Mouse (Mus musculus) midbrain, embryonic 14.5 days (tissue): ENCODE data around the gene Cep89. TPM values are rescaled to one million over a fixed set of nuclear protein-coding genes. Genes with fewer than 3 reads are reported as not detected.

Experiments
- ATAC-seq: fragments of 200-750 bp; cut with Nextera tagmentation; 2 replicates; pipeline ENCODE4 v1.8.0; 2017; ENCODE audit warnings: moderate number of reproducible peaks, moderate library complexity; ENCODE audit not compliant: low FRiP score, low TSS enrichment
- DNase-seq: peaks from one replicate; pipeline ENCODE4 v3.0.0-alpha.2; 2015
- H3K27ac ChIP-seq: fragments of 300-500 bp; sonication (generic); replicated peaks from 2 replicates; pipeline ENCODE4 v1.5.1; 2014; ENCODE audit warnings: mild to moderate bottlenecking, low read depth, low read length, moderate library complexity
- H3K27me3 ChIP-seq: fragments of 300-500 bp; sonication (generic); 2 replicates; pipeline ENCODE4 v1.6.1; 2014; ENCODE audit warnings: low read length, control low read depth, mixed read lengths; ENCODE audit not compliant: control insufficient read depth, insufficient read depth
- H3K36me3 ChIP-seq: fragments of 300-500 bp; sonication (generic); 2 replicates; pipeline ENCODE4 v1.6.1; 2014; ENCODE audit warnings: low read length, control low read depth; ENCODE audit not compliant: control insufficient read depth, insufficient read depth
- H3K4me1 ChIP-seq: fragments of 300-500 bp; sonication (generic); 2 replicates; pipeline ENCODE4 v1.6.1; 2014; ENCODE audit warnings: mild to moderate bottlenecking, antibody characterized with exemption, low read length, control low read depth; ENCODE audit not compliant: control insufficient read depth, insufficient read depth
- H3K4me2 ChIP-seq: fragments of 300-500 bp; sonication (generic); 2 replicates; pipeline ENCODE4 v1.6.1; 2014; ENCODE audit warnings: mild to moderate bottlenecking, low read length, moderate library complexity
- H3K4me3 ChIP-seq: fragments of 300-500 bp; sonication (generic); replicated peaks from 2 replicates; pipeline ENCODE4 v1.5.1; 2014; ENCODE audit warnings: low read depth, low read length
- H3K9ac ChIP-seq: fragments of 300-500 bp; sonication (generic); replicated peaks from 2 replicates; pipeline ENCODE4 v1.6.1; 2014; ENCODE audit warnings: mild to moderate bottlenecking, low read length, moderate library complexity
- H3K9me3 ChIP-seq: fragments of 300-500 bp; sonication (generic); 2 replicates; pipeline ENCODE4 v1.6.1; 2016; ENCODE audit warnings: low read length, control low read depth, mixed read lengths; ENCODE audit not compliant: control insufficient read depth
- WGBS: fragments of 180-500 bp; shearing (Covaris S2); extraction: QIAGEN DNeasy Blood & Tissue Kit; methylation state at CpG from one replicate; pipeline ENCODE4 v1.1.7; 2014; 5-methylcytosine and 5-hydroxymethylcytosine counted together
- polyA plus RNA-seq: library from polyadenylated mRNA; unstranded; fragments of >200 nt; fragmentation: Nextera tagmentation; extraction: Ambion mirVana; gene quantifications from 2 replicates; pipeline ENCODE4 v1.2.1, GENCODE M21; 2014

Gene Cep89
- polyA plus RNA-seq, 1 experiment from 2014 or later = 27.2 TPM

- Histone ChIP-seq H3K4me1 (no peaks in the 10 kb centered on the region), H3K9ac (no peak overlapping the region), H3K4me2 (no peak overlapping the region), H3K27me3 (no peaks in the 10 kb centered on the region), H3K27ac (no peak overlapping the region), H3K4me3 (no peak overlapping the region), H3K9me3 (no peaks in the 10 kb centered on the region), H3K36me3 (no peaks in the 10 kb centered on the region)
- DNase-seq = no peak
- no peak for ATAC-seq
- 90% methylated on average over 8 of the region's 8 CpGs for WGBS
Measured at GRCm38 (mm10) chr7:35486553-35486952, 89.7 kb downstream of the Cep89 start.

Other genes starting within 250 kb of the Cep89 start
- gene Slc7a10, start 210.7 kb upstream of the Cep89 start, polyA plus RNA-seq = 6.5 and 9.6 TPM in 2 replicates
- gene Lrp3, start 181.5 kb upstream of the Cep89 start, polyA plus RNA-seq = 33.3 and 35.8 TPM in 2 replicates
- gene Gpatch1, start 78.6 kb upstream of the Cep89 start, polyA plus RNA-seq = 19.7 and 22.8 TPM in 2 replicates
- gene Rhpn2, start 62.9 kb upstream of the Cep89 start, polyA plus RNA-seq = 1.5 and 1.9 TPM in 2 replicates
- gene Faap24, start 199 bp upstream of the Cep89 start, polyA plus RNA-seq = 17.7 and 19.1 TPM in 2 replicates
- not detected in 2 replicates for gene Slc7a9, start 51.8 kb downstream of the Cep89 start, polyA plus RNA-seq
- gene Tdrd12, start 140.7 kb downstream of the Cep89 start, polyA plus RNA-seq = 0.65 and 0.97 TPM in 2 replicates
- 86.2 and 87.1 TPM in 2 replicates for gene Nudt19, start 159.3 kb downstream of the Cep89 start, polyA plus RNA-seq
- 0.07 TPM in 1 of 2 replicates, not detected in the other for gene Rgs9bp, start 188.5 kb downstream of the Cep89 start, polyA plus RNA-seq
- gene Ankrd27, start 189.2 kb downstream of the Cep89 start, polyA plus RNA-seq = 15.6 and 17.9 TPM in 2 replicates